Mouse (Mus musculus) G1E (cell line): Measurements from ENCODE around the gene Clmp. TPM values are rescaled to one million over a fixed set of nuclear protein-coding genes. Genes with fewer than 3 reads are reported as not detected.

ENCODE experiments used
- ATAC-seq: 2 replicates; pipeline ENCODE4 v1.8.0; 2016; ENCODE audit warnings: mild to moderate bottlenecking; ENCODE audit not compliant: insufficient number of reproducible peaks, poor library complexity, low FRiP score, severe bottlenecking; ENCODE audit errors: extremely low read depth
- DNase-seq: peaks from one replicate; pipeline ENCODE4 v3.0.0; 2012; ENCODE audit warnings: low spot score
- H3K27me3 ChIP-seq: 2 replicates; pipeline ENCODE4 v1.6.1; 2012; ENCODE audit warnings: mild to moderate bottlenecking, low read length, inconsistent platforms; ENCODE audit not compliant: insufficient read depth
- H3K36me3 ChIP-seq: replicated peaks from 2 replicates; pipeline ENCODE3; 2012; ENCODE audit warnings: mild to moderate bottlenecking, inconsistent platforms
- H3K4me1 ChIP-seq: 2 replicates; pipeline ENCODE4 v1.6.1; 2012; ENCODE audit warnings: low read depth, low read length, inconsistent platforms, mixed read lengths; ENCODE audit not compliant: insufficient read depth
- H3K4me3 ChIP-seq: 2 replicates; pipeline ENCODE4 v1.5.1; 2012; ENCODE audit warnings: low read depth, mild to moderate bottlenecking, inconsistent platforms, low read length, moderate library complexity, mixed read lengths
- H3K9me3 ChIP-seq: replicated peaks from 2 replicates; pipeline ENCODE4 v1.6.1; 2012; ENCODE audit warnings: inconsistent platforms
- CTCF ChIP-seq: IDR thresholded peaks from 2 replicates; pipeline ENCODE4 v1.5.1; 2012; ENCODE audit warnings: low read depth, low read length, inconsistent platforms, mixed read lengths
- GATA1 ChIP-seq: IDR thresholded peaks from 2 replicates; pipeline ENCODE4 v1.6.1; 2012; ENCODE audit warnings: borderline replicate concordance, low read length, inconsistent platforms, mixed read lengths
- GATA2 ChIP-seq: IDR thresholded peaks from 2 replicates; pipeline ENCODE4 v1.6.1; 2012; ENCODE audit warnings: low read depth, low read length, inconsistent platforms, borderline replicate concordance
- POLR2AphosphoS5 ChIP-seq: IDR thresholded peaks from 2 replicates; pipeline ENCODE4 v1.6.1; 2012; ENCODE audit warnings: low read depth, low read length, inconsistent platforms; ENCODE audit not compliant: insufficient replicate concordance
- TAL1 ChIP-seq: conservative IDR thresholded peaks from 2 replicates; pipeline ENCODE4 v1.6.1; 2012; ENCODE audit warnings: low read depth, low read length, inconsistent platforms, mixed read lengths
- polyA plus RNA-seq: library from polyadenylated mRNA; stranded (reverse); fragments of >175 nt; gene quantifications from 2 replicates; pipeline ENCODE4 v1.2.3, GENCODE M21; 2012
- total RNA-seq, 2 experiments: library from RNA; stranded (forward) in 1 of 2; stranded (reverse) in 1 of 2; fragments of 200-1000 nt in 1 of 2; fragments of >200 nt in 1 of 2; fragmentation: Nextera tagmentation in 1 of 2; gene quantifications; 2 replicates each; pipeline ENCODE4 v1.2.3; 2014 to 2017

Clmp gene
- total and polyA plus RNA-seq, 3 experiments = 0.05 TPM; not detected in 2

DNA sequence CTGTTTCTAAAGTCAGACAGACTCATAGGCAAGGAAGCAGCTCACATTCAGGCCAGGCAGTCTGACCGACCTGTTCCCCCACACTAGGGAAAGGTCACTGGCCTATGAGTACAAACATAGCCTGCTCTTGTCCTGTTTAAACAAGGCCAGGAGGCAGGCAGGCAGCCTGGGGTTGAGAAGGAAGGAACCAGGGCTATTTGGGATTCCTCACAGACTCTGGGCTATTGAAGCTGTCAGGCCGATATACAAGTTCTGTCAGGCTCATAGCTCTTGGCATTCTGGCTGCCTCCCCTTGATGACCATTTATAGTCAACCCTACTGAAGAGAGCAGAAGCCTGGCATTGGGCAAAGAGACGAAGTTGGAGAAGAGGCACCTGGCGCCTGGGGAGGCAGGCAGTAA is 25.9 kb downstream of the Clmp start:
- no peaks in the 10 kb centered on the region for H3K4me1 ChIP-seq
- no peaks in the 10 kb centered on the region for H3K36me3 ChIP-seq
- H3K9me3 ChIP-seq = no peaks in the 10 kb centered on the region
- ATAC-seq (no peak), DNase-seq (no peak)
- no peak for TF ChIP-seq CTCF
- no peak overlapping the region for H3K4me3 ChIP-seq
- H3K27me3 ChIP-seq = 0 out of 2 replicates have a peak, but pooled peaks cover 3% of the 10 kb centered on the region

GRCm38 (mm10) chr9:40717182-40717874 is 31.6 kb downstream of the Clmp start:
- ATAC-seq = no peak
- no peak for DNase-seq
- Histone ChIP-seq H3K36me3 (no peaks in the 10 kb centered on the region), H3K27me3 (peaks cover 6% of the 10 kb centered on the region; the same call in 1 of the 2 replicates), H3K9me3 (no peaks in the 10 kb centered on the region), H3K4me3 (no peak overlapping the region), H3K4me1 (no peaks in the 10 kb centered on the region)
- no peak for TF ChIP-seq GATA2
- TF ChIP-seq GATA1 = no peak
- no peak for TF ChIP-seq POLR2AphosphoS5

DNA sequence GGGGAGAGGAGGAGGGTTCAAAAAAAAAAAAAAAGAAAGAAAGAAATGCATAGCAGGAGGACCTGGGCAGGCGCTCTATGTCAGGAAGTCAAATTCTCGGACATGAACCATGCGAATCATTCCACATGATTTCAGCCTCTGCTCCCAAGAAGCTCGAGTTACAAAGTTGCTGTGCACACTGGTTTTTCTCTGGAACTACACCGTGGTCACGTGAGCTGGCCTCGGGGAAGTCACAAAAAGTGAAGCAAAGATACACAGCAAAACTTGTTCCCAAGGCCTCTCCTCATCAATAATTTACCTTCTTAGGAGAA is 32.1 kb downstream of the Clmp start:
- DNase-seq = no peak
- ATAC-seq = no peak
- TF ChIP-seq POLR2AphosphoS5 = no peak
- no peak for TF ChIP-seq CTCF
- TF ChIP-seq GATA1 = no peak
- TF ChIP-seq TAL1 = no peak
- TF ChIP-seq GATA2 = no peak
- no peaks in the 10 kb centered on the region for H3K36me3 ChIP-seq
- H3K4me3 ChIP-seq = no peak overlapping the region
- peaks cover 6% of the 10 kb centered on the region; the same call in 1 of the 2 replicates for H3K27me3 ChIP-seq
- H3K4me1 ChIP-seq = no peaks in the 10 kb centered on the region
- no peaks in the 10 kb centered on the region for H3K9me3 ChIP-seq

- no peaks in the 10 kb centered on the region for H3K36me3 ChIP-seq
These were observed 35.1 kb downstream of the Clmp start for GRCm38 (mm10) chr9:40720881-40721280.

GRCm38 (mm10) chr9:40723311-40723772 is 37.6 kb downstream of the Clmp start:
- Histone ChIP-seq H3K4me1 (no peaks in the 10 kb centered on the region), H3K9me3 (no peaks in the 10 kb centered on the region), H3K36me3 (no peaks in the 10 kb centered on the region), H3K27me3 (no peaks in the 10 kb centered on the region), H3K4me3 (no peak overlapping the region)
- no peak for TF ChIP-seq CTCF
- no peak for TF ChIP-seq POLR2AphosphoS5
- TF ChIP-seq GATA1 = no peak
- TF ChIP-seq TAL1 = no peak
- TF ChIP-seq GATA2 = no peak
- ATAC-seq = no peak
- no peak for DNase-seq

More at GRCm38 (mm10) chr9:40720881-40721280, 35.1 kb downstream of the Clmp start:
- Histone ChIP-seq H3K9me3 (no peaks in the 10 kb centered on the region), H3K4me1 (no peaks in the 10 kb centered on the region), H3K4me3 (no peak overlapping the region), H3K27me3 (peaks cover 6% of the 10 kb centered on the region; the same call in 1 of the 2 replicates)
- TF ChIP-seq GATA1 (no peak), POLR2AphosphoS5 (no peak), GATA2 (no peak), TAL1 (no peak), CTCF (no peak)
- no peak for DNase-seq
- ATAC-seq = no peak

DNA sequence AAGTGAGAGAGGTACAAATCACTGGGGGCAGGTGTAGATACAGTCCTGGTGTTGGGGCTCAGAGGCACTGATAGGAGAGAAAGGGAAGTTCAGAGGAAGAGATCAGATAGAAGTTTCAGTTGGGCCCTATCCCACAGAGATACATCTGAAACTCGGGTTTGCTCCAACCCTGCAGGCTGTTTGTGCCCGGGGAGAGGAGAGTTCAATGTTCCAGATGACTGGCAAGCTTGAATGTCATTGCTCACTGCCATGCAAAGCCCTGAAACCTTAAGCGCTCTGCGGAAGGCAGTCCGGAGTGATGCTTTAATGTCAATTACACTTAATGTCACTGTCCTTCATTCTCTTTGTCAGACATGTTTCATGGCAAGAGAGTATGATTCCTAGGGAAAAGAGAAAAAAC is 39.2 kb downstream of the Clmp start:
- H3K36me3 ChIP-seq = no peaks in the 10 kb centered on the region
- no peaks in the 10 kb centered on the region for H3K4me1 ChIP-seq
- no peak for DNase-seq
- no peak for ATAC-seq
- H3K9me3 ChIP-seq = no peaks in the 10 kb centered on the region
- H3K4me3 ChIP-seq = no peak overlapping the region
- TF ChIP-seq CTCF (no peak), GATA2 (no peak), POLR2AphosphoS5 (no peak), TAL1 (no peak), GATA1 (no peak)
- H3K27me3 ChIP-seq = no peaks in the 10 kb centered on the region

DNA sequence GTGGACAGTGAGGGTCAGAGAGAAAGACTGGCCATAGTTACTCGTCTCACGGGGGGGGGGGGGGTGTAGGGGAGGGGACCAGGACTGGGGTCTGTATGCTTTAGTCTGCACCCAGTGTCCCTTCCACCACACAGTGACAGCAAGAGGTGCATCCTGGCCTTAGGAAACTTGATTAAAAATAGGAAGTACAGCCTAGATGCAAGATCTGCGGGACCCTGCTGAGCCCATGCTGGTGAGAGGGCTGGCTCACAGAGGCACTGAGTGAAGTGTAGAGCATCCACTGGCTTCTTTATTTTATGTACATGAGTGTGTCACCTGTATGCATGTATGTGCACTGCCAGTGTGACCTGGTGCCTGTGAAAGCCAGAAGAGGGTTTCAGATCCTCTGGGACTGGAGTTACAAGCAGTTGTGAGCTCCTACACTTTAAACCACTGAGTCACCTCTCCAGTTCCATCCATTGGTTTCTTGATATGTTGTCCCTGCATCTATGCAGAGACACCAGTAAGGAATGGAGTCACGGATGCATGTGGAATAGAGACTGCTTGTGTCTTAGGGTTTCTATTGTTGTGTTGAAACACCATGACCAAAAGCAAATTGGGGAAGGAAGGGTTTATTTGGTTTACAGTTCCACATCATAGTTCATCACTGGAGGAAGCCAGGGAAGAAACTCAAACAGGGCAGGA is 41.5 kb downstream of the Clmp start:
- Histone ChIP-seq H3K27me3 (peaks cover 6% of the 10 kb centered on the region; the same call in 1 of the 2 replicates), H3K4me1 (no peaks in the 10 kb centered on the region), H3K9me3 (no peaks in the 10 kb centered on the region), H3K36me3 (no peaks in the 10 kb centered on the region), H3K4me3 (no peak overlapping the region)
- ATAC-seq (no peak), DNase-seq (no peak)
- no peak for TF ChIP-seq GATA2
- TF ChIP-seq CTCF = no peak
- no peak for TF ChIP-seq TAL1
- no peak for TF ChIP-seq GATA1
- no peak for TF ChIP-seq POLR2AphosphoS5
